Mouse (Mus musculus) yolk sac, embryonic 10.5 days (tissue): ENCODE results near the gene Zfp414.

Source experiments
- DNase-seq: peaks from one replicate; pipeline ENCODE4 v3.0.0-alpha.2; 2017; ENCODE audit warnings: low spot score

The Zfp414 gene

GRCm38 (mm10) chr17:33649781-33650475, 21.0 kb downstream of the Zfp414 start:
- DNase-seq: no peak

GRCm38 (mm10) chr17:33666813-33667212, 37.9 kb downstream of the Zfp414 start:
- DNase-seq: no peak

GRCm38 (mm10) chr17:33669681-33670080, 40.8 kb downstream of the Zfp414 start:
- no peak for DNase-seq

GRCm38 (mm10) chr17:33673837-33674236, 44.9 kb downstream of the Zfp414 start:
- no peak for DNase-seq

- DNase-seq: no peak
Measured at GRCm38 (mm10) chr17:33675452-33675851, 46.6 kb downstream of the Zfp414 start.

- DNase-seq: no peak
Measured at GRCm38 (mm10) chr17:33676086-33676485, 47.2 kb downstream of the Zfp414 start.

- no peak for DNase-seq
Measured at GRCm38 (mm10) chr17:33678771-33679170, 49.9 kb downstream of the Zfp414 start.
